Mouse (Mus musculus): ENCODE results near the gene Fbxo28. TPM values are rescaled to one million over a fixed set of nuclear protein-coding genes. Genes with fewer than 3 reads are reported as not detected.

Fbxo28 gene
- total and polyA plus RNA-seq, 2 experiments from 2014 or later, result 7.7 to 27.9 TPM

- no peaks in the 10 kb centered on the region for H3K36me3 ChIP-seq (replicated peaks; ENCODE audit: control insufficient read depth, insufficient read depth, low read length)
- no peaks in the 10 kb centered on the region for H3K9me3 ChIP-seq (replicated peaks; ENCODE audit: control insufficient read depth, low read length)
- no peak for DNase-seq (ENCODE audit: low spot score)
- no peak overlapping the region for H3K27ac ChIP-seq (ENCODE audit: low read depth)
- WGBS, result 50% methylated on average over 8 of the region's 8 CpGs
- H3K9ac ChIP-seq (replicated peaks; ENCODE audit: low read depth, low read length), result no peak overlapping the region
- ATAC-seq (ENCODE audit: insufficient read depth, low read depth), result no peak
- H3K4me3 ChIP-seq (ENCODE audit: low read depth, low read length), result no peak overlapping the region
- H3K4me1 ChIP-seq (ENCODE audit: control insufficient read depth, insufficient read depth), result no peaks in the 10 kb centered on the region
- H3K4me2 ChIP-seq (ENCODE audit: low read depth, low read length), result no peak overlapping the region
- TF ChIP-seq CTCF (IDR thresholded peaks at IDR 0.05; ENCODE audit: low read depth), result no peak
- TF ChIP-seq EP300 (IDR thresholded peaks at IDR 0.05; ENCODE audit: low read depth), result no peak
- no peaks in the 10 kb centered on the region for H3K27me3 ChIP-seq (ENCODE audit: control insufficient read depth, insufficient read depth, low read length)
These were observed 30.5 kb upstream of the Fbxo28 start for GRCm38 (mm10) chr1:182371891-182372290.

GRCm38 (mm10) chr1:182369435-182369834 is 28.0 kb upstream of the Fbxo28 start:
- no peak for TF ChIP-seq EP300 (IDR thresholded peaks at IDR 0.05; ENCODE audit: low read depth)
- no peak for TF ChIP-seq CTCF (IDR thresholded peaks at IDR 0.05; ENCODE audit: low read depth)
- Histone ChIP-seq H3K36me3 (replicated peaks; ENCODE audit: control insufficient read depth, insufficient read depth, low read length) (no peaks in the 10 kb centered on the region), H3K4me2 (ENCODE audit: low read depth, low read length) (no peak overlapping the region), H3K4me3 (ENCODE audit: low read depth, low read length) (no peak overlapping the region), H3K9ac (replicated peaks; ENCODE audit: low read depth, low read length) (no peak overlapping the region), H3K27me3 (ENCODE audit: control insufficient read depth, insufficient read depth, low read length) (no peaks in the 10 kb centered on the region), H3K9me3 (replicated peaks; ENCODE audit: control insufficient read depth, low read length) (no peaks in the 10 kb centered on the region), H3K27ac (ENCODE audit: low read depth) (no peak overlapping the region), H3K4me1 (ENCODE audit: control insufficient read depth, insufficient read depth) (no peaks in the 10 kb centered on the region)
- ATAC-seq (ENCODE audit: insufficient read depth, low read depth), result no peak
- WGBS, result 61% methylated on average over 4 of the region's 4 CpGs
- DNase-seq (ENCODE audit: low spot score), result no peak

- Histone ChIP-seq H3K27me3 (ENCODE audit: control insufficient read depth, insufficient read depth, low read length) (no peaks in the 10 kb centered on the region), H3K4me1 (ENCODE audit: control insufficient read depth, insufficient read depth) (no peaks in the 10 kb centered on the region), H3K4me2 (ENCODE audit: low read depth, low read length) (no peak overlapping the region), H3K9me3 (replicated peaks; ENCODE audit: control insufficient read depth, low read length) (no peaks in the 10 kb centered on the region), H3K9ac (replicated peaks; ENCODE audit: low read depth, low read length) (no peak overlapping the region), H3K36me3 (replicated peaks; ENCODE audit: control insufficient read depth, insufficient read depth, low read length) (no peaks in the 10 kb centered on the region), H3K27ac (ENCODE audit: low read depth) (no peak overlapping the region), H3K4me3 (ENCODE audit: low read depth, low read length) (no peak overlapping the region)
- WGBS, result 57% methylated on average over 8 of the region's 8 CpGs
- DNase-seq (ENCODE audit: low spot score) (no peak), ATAC-seq (ENCODE audit: insufficient read depth, low read depth) (no peak)
- TF ChIP-seq CTCF (IDR thresholded peaks at IDR 0.05; ENCODE audit: low read depth) (no peak), EP300 (IDR thresholded peaks at IDR 0.05; ENCODE audit: low read depth) (no peak)
These were observed 27.4 kb upstream of the Fbxo28 start for GRCm38 (mm10) chr1:182368782-182369181.

- 65% methylated on average over 7 of the region's 7 CpGs for WGBS
These were observed 26.9 kb upstream of the Fbxo28 start for GRCm38 (mm10) chr1:182368309-182368708.

GRCm38 (mm10) chr1:182363683-182364404 is 22.4 kb upstream of the Fbxo28 start:
- 69% methylated on average over 12 of the region's 12 CpGs for WGBS
- TF ChIP-seq CTCF (IDR thresholded peaks at IDR 0.05; ENCODE audit: low read depth) (no peak), EP300 (IDR thresholded peaks at IDR 0.05; ENCODE audit: low read depth) (no peak)

More at GRCm38 (mm10) chr1:182368309-182368708, 26.9 kb upstream of the Fbxo28 start:
- Histone ChIP-seq H3K9ac (replicated peaks; ENCODE audit: low read depth, low read length) (no peak overlapping the region), H3K27ac (ENCODE audit: low read depth) (no peak overlapping the region), H3K4me1 (ENCODE audit: control insufficient read depth, insufficient read depth) (no peaks in the 10 kb centered on the region), H3K4me2 (ENCODE audit: low read depth, low read length) (no peak overlapping the region), H3K27me3 (ENCODE audit: control insufficient read depth, insufficient read depth, low read length) (no peaks in the 10 kb centered on the region), H3K36me3 (replicated peaks; ENCODE audit: control insufficient read depth, insufficient read depth, low read length) (no peaks in the 10 kb centered on the region), H3K9me3 (replicated peaks; ENCODE audit: control insufficient read depth, low read length) (no peaks in the 10 kb centered on the region), H3K4me3 (ENCODE audit: low read depth, low read length) (no peak overlapping the region)
- no peak for DNase-seq (ENCODE audit: low spot score)
- no peak for TF ChIP-seq CTCF (IDR thresholded peaks at IDR 0.05; ENCODE audit: low read depth)
- TF ChIP-seq EP300 (IDR thresholded peaks at IDR 0.05; ENCODE audit: low read depth), result no peak
- no peak for ATAC-seq (ENCODE audit: insufficient read depth, low read depth)

GRCm38 (mm10) chr1:182362703-182363102 is 21.3 kb upstream of the Fbxo28 start:
- TF ChIP-seq EP300 (IDR thresholded peaks at IDR 0.05; ENCODE audit: low read depth), result no peak
- TF ChIP-seq CTCF (IDR thresholded peaks at IDR 0.05; ENCODE audit: low read depth), result no peak
- no peak overlapping the region for H3K4me2 ChIP-seq (ENCODE audit: low read depth, low read length)
- no peaks in the 10 kb centered on the region for H3K27me3 ChIP-seq (ENCODE audit: control insufficient read depth, insufficient read depth, low read length)
- H3K9ac ChIP-seq (replicated peaks; ENCODE audit: low read depth, low read length), result no peak overlapping the region
- no peak overlapping the region for H3K27ac ChIP-seq (ENCODE audit: low read depth)
- no peaks in the 10 kb centered on the region for H3K36me3 ChIP-seq (replicated peaks; ENCODE audit: control insufficient read depth, insufficient read depth, low read length)
- WGBS, result 91% methylated on average over 5 of the region's 5 CpGs
- H3K4me1 ChIP-seq (ENCODE audit: control insufficient read depth, insufficient read depth), result no peaks in the 10 kb centered on the region
- DNase-seq (ENCODE audit: low spot score) (no peak), ATAC-seq (ENCODE audit: insufficient read depth, low read depth) (no peak)
- no peak overlapping the region for H3K4me3 ChIP-seq (ENCODE audit: low read depth, low read length)
- no peaks in the 10 kb centered on the region for H3K9me3 ChIP-seq (replicated peaks; ENCODE audit: control insufficient read depth, low read length)

More at GRCm38 (mm10) chr1:182363683-182364404, 22.4 kb upstream of the Fbxo28 start:
- Histone ChIP-seq H3K9me3 (replicated peaks; ENCODE audit: control insufficient read depth, low read length) (no peaks in the 10 kb centered on the region), H3K27me3 (ENCODE audit: control insufficient read depth, insufficient read depth, low read length) (no peaks in the 10 kb centered on the region), H3K27ac (ENCODE audit: low read depth) (no peak overlapping the region), H3K36me3 (replicated peaks; ENCODE audit: control insufficient read depth, insufficient read depth, low read length) (no peaks in the 10 kb centered on the region), H3K4me3 (ENCODE audit: low read depth, low read length) (no peak overlapping the region), H3K9ac (replicated peaks; ENCODE audit: low read depth, low read length) (no peak overlapping the region), H3K4me2 (ENCODE audit: low read depth, low read length) (no peak overlapping the region), H3K4me1 (ENCODE audit: control insufficient read depth, insufficient read depth) (no peaks in the 10 kb centered on the region)
- ATAC-seq (ENCODE audit: insufficient read depth, low read depth) (no peak), DNase-seq (ENCODE audit: low spot score) (no peak)
